In genomic region chr4:95161670-95162020, GRCm38 (mm10) we compare ENCODE assay signal across 7 mouse cellular contexts.
DNase-seq lines count a peak whose midpoint lies in the region; ATAC-seq and TF ChIP-seq lines count a peak whose summit lies in the region.

No protein-coding gene starts in this region.

- peak overlapping the region; percentile 80 for H3K27ac ChIP-seq in neural tube, embryonic 11.5 days (ENCODE audit: low read depth, low read length)
- peak overlapping the region; percentile 83 for H3K27ac ChIP-seq in forebrain, embryonic 13.5 days
- H3K27ac ChIP-seq in liver, embryonic 13.5 days, result peak overlapping the region; percentile 98
- H3K27ac ChIP-seq in stomach, postnatal 0 days (replicated peaks), result peak overlapping the region; percentile 97

- peak; percentile 38 for TF ChIP-seq EP300 in stomach, postnatal 0 days (optimal IDR thresholded peaks at IDR 0.05)

- no peak for TF ChIP-seq CTCF in stomach, postnatal 0 days (IDR thresholded peaks at IDR 0.05; ENCODE audit: low read depth)

- DNase-seq in neural tube, embryonic 11.5 days (ENCODE audit: low spot score), result no peak
- DNase-seq in neural tube, embryonic 10.5 days (ENCODE audit: extremely low spot score, low spot score), result no peak
- DNase-seq in liver, embryonic 13.5 days, result no peak
- DNase-seq in stomach, postnatal 0 days (ENCODE audit: low spot score), result no peak
- no peak for DNase-seq in ovary, postnatal 14 days (ENCODE audit: low spot score)
- no peak for DNase-seq in frontal cortex, postnatal 25 days (ENCODE audit: low spot score in 2 of 2)

- peak; percentile 11 for ATAC-seq in neural tube, embryonic 11.5 days (ENCODE audit: insufficient read depth, low FRiP score, low TSS enrichment)
- ATAC-seq in forebrain, embryonic 13.5 days, result no peak
- ATAC-seq in liver, embryonic 13.5 days (ENCODE audit: low read depth), result peak; percentile 3; the same call in 1 of the 2 replicates
- peak; percentile 39 for ATAC-seq in stomach, postnatal 0 days (ENCODE audit: low FRiP score, low TSS enrichment)

- H3K4me3 ChIP-seq in neural tube, embryonic 11.5 days (ENCODE audit: low read depth, low read length), result peak overlapping the region; percentile 39
- peak overlapping the region; percentile 52 for H3K4me3 ChIP-seq in forebrain, embryonic 13.5 days
- peak overlapping the region; percentile 69 for H3K4me3 ChIP-seq in liver, embryonic 13.5 days (replicated peaks)
- H3K4me3 ChIP-seq in stomach, postnatal 0 days (ENCODE audit: low read depth, low read length), result peak overlapping the region; percentile 48

- no peaks in the 10 kb centered on the region for H3K4me1 ChIP-seq in neural tube, embryonic 11.5 days (ENCODE audit: control insufficient read depth, insufficient read depth, low read length)
- 0 out of 2 replicates have a peak, but pooled peaks cover 5% of the 10 kb centered on the region for H3K4me1 ChIP-seq in forebrain, embryonic 13.5 days
- peaks cover 64% of the 10 kb centered on the region for H3K4me1 ChIP-seq in liver, embryonic 13.5 days (replicated peaks)
- peaks cover 10% of the 10 kb centered on the region; the same call in 1 of the 2 replicates for H3K4me1 ChIP-seq in stomach, postnatal 0 days (replicated peaks; ENCODE audit: control insufficient read depth, insufficient read depth)

- no peaks in the 10 kb centered on the region for H3K36me3 ChIP-seq in neural tube, embryonic 11.5 days (ENCODE audit: control insufficient read depth, insufficient read depth, low read length)
- H3K36me3 ChIP-seq in forebrain, embryonic 13.5 days (ENCODE audit: poor library complexity, severe bottlenecking), result no peaks in the 10 kb centered on the region
- H3K36me3 ChIP-seq in liver, embryonic 13.5 days, result no peaks in the 10 kb centered on the region
- H3K36me3 ChIP-seq in stomach, postnatal 0 days (ENCODE audit: control insufficient read depth, insufficient read depth, low read length), result no peaks in the 10 kb centered on the region

- no peaks in the 10 kb centered on the region for H3K9me3 ChIP-seq in neural tube, embryonic 11.5 days (ENCODE audit: control insufficient read depth, low read length)
- H3K9me3 ChIP-seq in forebrain, embryonic 13.5 days (replicated peaks), result no peaks in the 10 kb centered on the region
- H3K9me3 ChIP-seq in liver, embryonic 13.5 days (replicated peaks), result no peaks in the 10 kb centered on the region
- no peaks in the 10 kb centered on the region for H3K9me3 ChIP-seq in stomach, postnatal 0 days (ENCODE audit: control insufficient read depth, low read length)

- peak overlapping the region; percentile 71 for H3K9ac ChIP-seq in neural tube, embryonic 11.5 days (ENCODE audit: low read length)
- peak overlapping the region; percentile 74 for H3K9ac ChIP-seq in forebrain, embryonic 13.5 days
- peak overlapping the region; percentile 86 for H3K9ac ChIP-seq in liver, embryonic 13.5 days
- H3K9ac ChIP-seq in stomach, postnatal 0 days (ENCODE audit: low read length), result peak overlapping the region; percentile 78

- WGBS in neural tube, embryonic 11.5 days, result 26% methylated on average over 7 of the region's 7 CpGs
- 23% methylated on average over 7 of the region's 7 CpGs for WGBS in forebrain, embryonic 13.5 days
- WGBS in liver, embryonic 13.5 days (ENCODE audit: insufficient replicate concordance), result 17% methylated on average over 7 of the region's 7 CpGs
- WGBS in stomach, postnatal 0 days, result 11% methylated on average over 7 of the region's 7 CpGs

- H3K4me2 ChIP-seq in neural tube, embryonic 11.5 days (ENCODE audit: low read depth), result peak overlapping the region; percentile 78
- H3K4me2 ChIP-seq in forebrain, embryonic 13.5 days, result peak overlapping the region; percentile 70
- peak overlapping the region; percentile 86 for H3K4me2 ChIP-seq in liver, embryonic 13.5 days
- H3K4me2 ChIP-seq in stomach, postnatal 0 days (replicated peaks; ENCODE audit: low read depth), result peak overlapping the region; percentile 59

- H3K27me3 ChIP-seq in neural tube, embryonic 11.5 days (ENCODE audit: control insufficient read depth, insufficient read depth, low read length), result no peaks in the 10 kb centered on the region
- no peaks in the 10 kb centered on the region for H3K27me3 ChIP-seq in forebrain, embryonic 13.5 days
- no peaks in the 10 kb centered on the region for H3K27me3 ChIP-seq in liver, embryonic 13.5 days
- H3K27me3 ChIP-seq in stomach, postnatal 0 days (ENCODE audit: control insufficient read depth, insufficient read depth, low read length), result no peaks in the 10 kb centered on the region
